Mouse (Mus musculus) spleen, postnatal 14 days (tissue): ENCODE measurements around the gene Tenm4.

Experiments
- DNase-seq, 2 experiments: peaks; one replicate each; pipeline ENCODE4 v3.0.0; 2021 to 2022; ENCODE audit warnings: low spot score in 2 of 2

Gene Tenm4

DNA sequence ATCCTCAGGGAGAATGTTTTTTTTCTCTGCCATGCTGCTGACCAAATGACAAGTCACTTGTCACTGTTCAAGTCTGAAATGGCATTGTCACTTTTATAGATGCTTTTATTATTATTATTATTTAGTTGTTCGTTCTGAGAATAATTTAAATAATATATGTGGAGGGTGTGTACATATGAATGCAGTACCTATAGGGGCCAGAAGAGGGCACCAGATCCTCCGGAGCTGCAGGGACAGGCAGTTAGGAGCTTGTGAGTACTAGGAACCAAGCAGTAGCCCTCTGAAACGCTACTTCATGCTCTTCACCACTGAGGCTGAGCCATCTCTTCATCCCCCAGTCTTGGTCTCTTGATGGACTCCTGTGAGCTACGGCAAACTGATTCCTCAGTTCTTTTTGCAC, 598.7 kb downstream of the Tenm4 start:
- DNase-seq = peak in 1 of 2 experiments; percentile 53

DNA sequence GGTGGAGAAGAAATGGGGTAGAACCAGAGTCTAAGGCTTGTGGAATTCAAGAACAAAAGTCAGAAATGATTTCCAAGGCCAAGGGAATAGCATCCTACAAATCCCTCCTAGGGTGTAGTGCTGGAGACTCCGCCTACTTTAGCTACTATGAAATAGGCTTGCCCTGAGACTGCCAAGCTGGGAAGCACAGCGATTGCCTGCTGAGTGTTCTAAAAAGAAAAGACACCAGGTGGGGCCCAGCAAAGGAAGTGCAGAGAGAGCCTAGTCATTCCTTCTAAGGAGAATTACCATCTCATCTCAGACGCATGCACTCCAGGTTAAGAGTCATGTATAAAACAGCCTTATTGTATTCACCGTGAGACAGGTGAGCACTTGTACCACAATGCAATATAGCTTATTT, 601.9 kb downstream of the Tenm4 start:
- no peak for DNase-seq

DNA sequence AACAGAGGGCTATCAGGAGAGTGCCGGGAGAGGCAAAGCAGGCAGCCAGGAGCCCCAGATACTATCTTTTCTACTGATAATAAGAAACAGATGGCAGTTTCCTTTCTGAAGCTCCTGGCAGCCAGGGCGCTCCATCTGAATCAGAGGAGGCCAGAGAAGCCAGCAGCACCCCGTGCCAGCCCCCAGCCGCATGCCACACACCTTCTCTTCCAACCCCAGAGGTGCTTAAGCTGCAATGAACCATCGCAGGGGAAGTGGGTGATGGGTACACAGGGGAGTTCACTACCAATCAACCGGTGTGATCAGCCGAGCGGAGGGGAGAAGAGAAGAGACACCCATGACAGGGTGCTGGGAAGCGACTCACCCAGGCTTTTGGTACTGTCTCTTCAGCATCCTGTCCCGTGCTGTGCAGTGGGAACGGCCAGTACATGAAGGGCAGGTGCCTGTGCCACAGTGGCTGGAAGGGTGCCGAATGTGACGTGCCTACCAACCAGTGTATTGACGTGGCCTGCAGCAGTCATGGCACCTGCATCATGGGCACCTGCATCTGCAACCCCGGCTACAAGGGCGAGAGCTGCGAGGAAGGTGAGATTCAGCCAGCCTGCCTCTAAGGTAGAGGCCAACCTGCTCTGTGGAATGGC, 602.7 kb downstream of the Tenm4 start:
- DNase-seq = no peak

DNA sequence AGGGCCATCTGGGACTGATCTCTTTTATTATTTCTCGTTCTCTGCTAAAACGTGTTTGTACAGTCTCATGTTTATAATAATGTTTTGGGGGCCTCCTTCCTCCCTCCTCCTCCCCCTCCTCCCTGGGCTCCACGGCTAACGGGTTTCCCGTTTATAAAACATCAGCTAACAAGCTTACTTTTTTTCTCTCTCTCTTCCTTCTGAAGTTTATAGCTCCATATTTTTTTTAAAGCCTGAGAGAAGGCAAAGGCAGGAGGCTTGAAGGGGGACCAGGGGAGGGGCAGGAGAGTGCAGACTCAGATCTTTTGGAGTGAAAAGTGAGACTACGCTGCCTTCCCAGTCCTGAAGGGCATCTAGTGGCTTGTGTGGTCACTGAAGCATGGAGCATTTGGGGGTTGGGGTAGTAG, 604.0 kb downstream of the Tenm4 start:
- no peak for DNase-seq

DNA sequence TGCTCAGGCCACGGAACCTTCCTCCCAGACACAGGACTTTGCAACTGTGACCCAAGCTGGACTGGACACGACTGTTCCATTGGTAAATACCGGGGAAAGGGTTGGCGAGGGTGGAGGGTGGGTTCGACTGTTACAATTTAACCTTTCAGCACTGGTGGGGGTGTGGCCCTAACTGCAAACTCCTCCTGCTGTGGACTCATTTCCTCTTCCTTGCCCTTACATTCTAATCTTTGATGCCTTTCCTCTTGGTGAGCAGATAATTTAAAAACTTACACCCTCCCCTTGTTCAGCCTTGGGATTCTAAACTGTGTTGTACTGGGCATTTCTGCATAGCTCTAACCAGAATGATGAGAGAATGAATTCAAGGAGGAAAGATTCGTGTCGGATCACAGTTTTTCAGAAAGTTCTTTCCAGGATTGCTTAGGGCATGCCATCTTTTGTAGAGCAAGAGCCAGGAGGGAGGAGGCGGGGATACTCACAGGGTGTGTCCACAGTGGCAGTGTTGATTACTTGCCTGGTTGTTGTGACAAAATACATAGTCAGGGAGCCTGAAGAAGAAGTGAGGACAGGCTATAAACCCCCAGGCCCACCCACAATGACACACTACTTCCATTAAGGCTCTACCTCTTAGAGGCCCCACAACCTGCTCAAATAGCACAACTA, 607.0 kb downstream of the Tenm4 start:
- peak in 1 of 2 experiments; percentile 7 for DNase-seq

DNA sequence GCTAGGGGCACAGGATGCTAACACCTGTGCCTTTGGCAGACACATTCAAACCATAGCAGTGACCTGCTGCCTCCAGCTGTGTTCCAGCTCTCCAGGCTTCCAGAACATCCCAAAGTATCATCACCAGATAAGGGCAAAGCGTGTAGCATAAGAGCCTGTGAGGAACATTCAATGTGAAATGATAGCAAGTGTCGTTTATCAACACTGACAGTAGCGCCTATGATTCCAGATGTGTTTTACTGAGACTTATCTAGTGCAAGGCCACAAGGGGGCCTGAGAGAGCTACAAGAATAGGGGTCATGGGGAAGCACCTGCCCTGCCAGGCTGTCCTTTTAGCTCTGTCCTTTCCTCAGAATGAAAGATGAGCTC, 607.5 kb downstream of the Tenm4 start:
- DNase-seq = peak; percentile 45 to 55

DNA sequence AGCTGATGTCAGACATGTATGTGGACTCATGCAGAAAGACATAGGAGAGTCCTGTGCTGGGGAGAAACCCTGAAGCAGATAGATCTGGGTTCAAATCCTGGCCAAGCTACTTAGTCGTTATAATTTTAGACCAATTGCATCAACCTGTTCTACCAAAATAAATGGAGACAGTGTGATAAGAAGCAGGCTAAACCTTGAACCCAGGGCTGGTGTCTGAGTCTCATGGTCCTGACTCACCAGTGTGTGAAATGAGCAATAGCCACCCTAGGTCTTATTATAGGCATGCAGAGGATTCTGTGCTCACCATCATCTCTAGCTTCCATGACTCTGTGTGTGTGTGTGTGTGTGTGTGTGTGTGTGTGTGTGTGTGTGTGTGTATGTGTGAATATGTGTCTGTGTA, 609.5 kb downstream of the Tenm4 start:
- DNase-seq = no peak

DNA sequence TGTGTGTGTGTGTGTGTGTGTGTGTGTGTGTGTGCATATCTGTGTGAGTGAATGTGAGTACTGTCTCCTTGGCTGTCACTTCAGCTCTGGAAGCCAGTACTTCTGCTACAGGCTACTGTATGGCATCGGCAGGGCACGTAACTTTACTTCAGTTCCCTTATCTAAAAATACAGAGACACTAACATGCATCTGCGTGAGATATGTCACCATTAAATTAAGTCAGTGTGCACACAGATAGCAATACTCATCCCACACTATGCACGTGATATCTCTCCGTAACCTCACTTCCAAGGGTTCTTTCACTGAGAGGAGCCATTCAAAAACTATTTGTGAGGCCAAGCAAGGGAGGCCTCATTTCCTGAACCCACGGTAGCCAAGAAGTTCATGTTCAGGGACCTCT, 610.0 kb downstream of the Tenm4 start:
- DNase-seq = no peak

DNA sequence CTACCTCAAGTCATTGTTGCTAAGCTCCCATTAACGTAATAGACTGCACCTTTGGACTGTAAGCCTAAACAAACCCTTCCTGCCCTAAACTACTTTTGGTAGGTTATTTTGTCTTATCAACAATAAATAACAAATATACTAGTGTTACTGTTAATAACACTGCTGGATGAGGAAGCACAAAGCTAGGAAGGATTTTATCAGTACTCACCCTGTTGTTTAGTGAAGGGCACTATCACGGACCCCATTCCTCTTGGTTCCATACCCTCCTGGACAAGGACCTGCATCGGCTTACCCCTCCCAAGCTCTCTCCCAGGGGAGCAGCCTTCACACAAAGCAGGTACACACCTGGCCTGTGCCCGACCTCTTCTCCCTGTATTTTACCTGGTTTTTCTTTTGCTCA, 611.6 kb downstream of the Tenm4 start:
- DNase-seq = no peak

DNA sequence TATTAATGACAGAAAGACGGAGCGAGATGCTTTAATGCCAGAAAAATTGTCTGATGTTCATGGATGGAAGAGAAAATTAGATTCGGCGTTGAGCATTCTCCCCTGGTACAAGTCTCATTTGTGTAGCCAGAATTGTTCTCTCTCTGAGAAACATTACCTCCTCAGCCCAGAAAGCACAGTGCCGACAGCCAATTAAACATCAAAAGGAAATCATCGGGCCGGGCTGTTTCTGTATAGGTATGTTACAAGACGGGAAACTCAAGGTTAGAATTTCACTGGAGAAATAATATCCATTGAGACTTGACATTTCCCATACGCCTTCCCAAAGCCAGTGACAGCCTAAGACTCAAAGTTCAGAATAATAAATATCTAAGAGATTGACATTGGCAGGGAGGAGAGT, 614.8 kb downstream of the Tenm4 start:
- no peak for DNase-seq

DNA sequence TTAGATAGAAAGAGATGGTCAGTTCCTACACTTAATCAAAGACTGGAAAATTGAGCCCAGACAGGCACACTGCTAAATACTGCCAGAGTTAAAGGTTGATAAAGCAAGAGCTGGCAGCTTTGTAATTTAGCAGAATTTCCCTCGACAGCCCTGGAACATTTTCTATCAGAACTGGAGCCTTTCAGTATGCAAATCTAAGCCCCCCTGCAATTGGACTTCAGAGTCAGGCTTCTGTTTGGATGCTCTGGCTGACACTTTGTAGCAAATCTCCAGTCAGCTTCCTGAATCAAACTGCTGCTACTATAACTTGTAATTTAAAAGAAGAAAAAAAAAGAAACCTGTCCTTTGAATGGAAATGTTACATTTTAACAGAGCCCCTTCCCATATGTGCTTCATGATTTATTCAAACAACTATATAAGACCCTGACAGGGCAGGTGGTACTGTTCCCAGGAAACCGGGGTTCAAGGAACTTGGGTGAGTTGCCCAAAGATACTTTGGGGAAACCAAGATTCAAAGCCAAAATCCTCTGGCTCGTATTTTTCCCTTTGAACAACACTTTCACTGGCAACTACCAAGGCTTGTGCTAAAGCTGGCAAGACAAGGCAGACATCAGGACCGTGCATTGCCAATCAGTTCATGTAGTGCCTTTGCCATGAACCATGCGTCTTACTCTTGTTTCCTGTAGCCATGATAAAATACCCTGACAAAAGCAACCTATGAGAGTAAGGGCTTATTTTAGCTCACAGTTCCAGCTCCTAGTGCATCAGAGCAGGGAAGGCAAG, 615.4 kb downstream of the Tenm4 start:
- DNase-seq = no peak

DNA sequence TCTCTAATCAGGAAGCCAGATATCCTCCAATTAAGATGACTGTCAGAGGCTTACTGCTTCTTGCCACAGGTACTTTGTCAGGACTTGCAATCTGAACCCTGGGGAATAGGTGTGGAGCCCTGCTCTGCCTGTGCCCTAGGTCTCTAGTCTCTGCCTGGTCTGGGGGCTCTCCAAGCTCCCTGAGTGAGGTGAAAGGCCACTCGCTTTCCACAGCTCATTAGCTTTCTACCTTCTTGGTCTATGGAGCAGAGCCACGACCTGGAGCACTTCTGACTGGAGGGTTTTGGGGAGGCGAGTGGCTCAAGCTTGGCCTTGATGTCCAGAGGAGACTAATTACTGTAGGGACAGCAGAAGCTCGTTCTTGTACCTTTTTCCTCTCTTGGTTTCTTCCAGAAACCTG, 617.1 kb downstream of the Tenm4 start:
- no peak for DNase-seq

DNA sequence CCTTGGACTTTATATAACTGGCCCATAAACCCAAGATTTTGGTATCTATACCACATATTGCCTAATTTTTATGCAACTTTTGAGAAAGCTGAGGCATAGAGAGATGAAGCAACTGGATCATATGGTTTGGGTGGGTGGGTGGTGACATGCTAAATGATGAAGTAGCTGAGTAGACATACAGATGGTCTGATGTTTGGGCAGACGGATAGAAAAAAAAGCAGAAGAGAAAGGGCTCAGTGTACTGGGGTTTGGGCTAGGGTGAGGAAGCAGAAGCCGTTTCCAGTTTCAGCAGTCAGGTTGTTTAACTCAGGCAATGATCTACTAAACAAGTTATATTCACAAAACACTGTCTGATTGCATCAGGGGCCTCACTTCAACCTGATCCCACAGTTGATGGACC, 619.3 kb downstream of the Tenm4 start:
- no peak for DNase-seq

DNA sequence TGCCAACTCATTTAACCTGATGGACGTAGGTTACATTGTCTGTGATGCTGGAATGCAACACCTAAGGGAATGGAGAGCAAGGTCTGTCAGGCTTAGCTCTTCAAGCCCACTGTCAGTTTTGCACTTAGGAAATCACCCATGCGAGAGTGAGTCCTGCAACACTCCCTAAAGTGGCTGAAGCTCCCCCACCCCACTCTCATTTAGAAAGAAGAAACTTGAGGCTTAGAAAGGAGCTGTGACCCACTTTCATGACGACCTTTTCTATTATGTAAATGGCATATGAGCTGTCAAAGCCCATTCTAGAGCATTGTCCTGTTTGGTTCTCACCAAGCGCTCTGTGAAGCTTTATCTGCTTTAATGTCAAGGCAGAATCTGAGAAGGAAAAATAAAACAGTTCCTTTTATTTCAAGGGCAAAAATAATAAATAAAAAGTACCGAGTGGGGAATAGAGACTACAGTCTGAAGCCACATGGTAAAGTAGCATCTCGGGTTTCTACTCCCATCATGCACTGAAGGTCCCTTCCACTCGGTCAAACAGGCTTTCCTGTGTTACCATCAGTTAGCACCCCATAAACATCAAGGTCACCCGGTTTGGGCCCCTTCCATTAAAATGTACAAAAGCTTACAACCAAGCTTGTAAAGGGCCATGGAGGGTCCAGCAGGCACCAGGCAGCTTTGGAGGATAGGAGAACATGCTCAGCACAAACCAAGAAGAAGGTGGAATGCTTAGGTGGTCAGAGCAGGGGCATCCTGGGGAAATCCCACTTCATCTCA, 621.6 kb downstream of the Tenm4 start:
- no peak for DNase-seq

DNA sequence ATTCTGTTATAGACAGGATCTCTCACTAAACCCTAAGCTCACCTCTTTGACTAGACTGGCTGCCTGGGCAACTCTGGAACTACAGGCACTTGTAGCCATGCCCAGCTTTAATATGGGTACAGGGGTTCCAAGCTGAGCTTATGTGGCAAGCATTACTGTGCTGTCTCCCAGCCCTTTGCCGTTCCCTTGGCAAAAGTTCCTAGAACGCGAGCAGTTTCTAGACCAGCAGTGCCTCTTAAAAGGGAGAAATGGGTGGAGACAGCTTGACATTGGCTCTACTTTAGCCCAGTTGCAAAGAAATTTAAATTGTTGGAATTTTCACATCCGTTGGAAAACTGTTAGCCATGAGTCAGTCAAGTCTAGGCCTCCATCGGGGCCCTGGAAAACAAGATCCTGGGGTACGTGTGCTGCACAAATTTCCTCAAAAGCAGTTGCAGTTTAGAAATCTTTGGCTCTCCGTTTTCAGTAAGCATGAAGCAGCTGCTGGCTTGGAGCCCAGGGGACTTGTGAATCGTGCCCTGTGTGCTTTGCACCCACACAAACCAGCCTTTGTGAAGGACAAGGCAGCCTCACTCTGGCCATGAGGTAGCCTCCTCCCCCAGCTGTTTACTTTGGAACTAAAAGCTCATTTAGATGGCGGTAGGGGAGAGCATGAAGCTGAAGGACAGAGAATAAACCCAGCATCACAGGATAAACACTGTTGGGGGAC, 625.1 kb downstream of the Tenm4 start:
- no peak for DNase-seq

DNA sequence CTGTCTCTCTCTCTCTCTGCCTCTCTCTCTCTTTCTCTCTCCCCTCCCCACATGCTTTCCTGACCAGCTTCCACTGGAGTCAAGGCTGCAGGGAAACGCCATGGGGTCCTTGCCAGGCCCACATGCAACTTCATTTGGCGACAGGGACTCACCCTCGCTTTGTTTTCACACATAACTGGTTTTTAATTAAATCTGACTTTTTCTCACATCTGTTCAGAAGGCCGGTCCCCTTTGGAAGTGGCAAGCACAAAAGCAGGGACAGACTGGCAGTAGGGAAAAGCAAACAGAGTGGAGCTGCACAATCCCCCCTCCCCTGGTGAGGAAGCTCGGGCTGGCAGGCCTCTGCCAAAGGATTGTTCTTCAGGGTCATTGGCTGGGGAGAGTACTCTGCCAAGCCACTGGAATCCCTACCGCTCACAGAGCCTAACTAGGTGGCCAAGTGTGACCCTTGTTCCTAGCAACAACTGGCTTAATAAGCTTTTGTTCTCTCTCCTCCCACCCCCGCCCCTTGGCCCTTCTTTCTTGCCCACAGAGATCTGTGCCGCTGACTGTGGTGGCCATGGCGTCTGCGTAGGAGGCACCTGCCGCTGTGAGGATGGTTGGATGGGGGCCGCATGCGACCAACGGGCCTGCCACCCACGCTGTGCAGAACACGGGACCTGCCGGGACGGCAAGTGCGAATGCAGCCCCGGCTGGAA, 625.9 kb downstream of the Tenm4 start:
- DNase-seq = no peak

DNA sequence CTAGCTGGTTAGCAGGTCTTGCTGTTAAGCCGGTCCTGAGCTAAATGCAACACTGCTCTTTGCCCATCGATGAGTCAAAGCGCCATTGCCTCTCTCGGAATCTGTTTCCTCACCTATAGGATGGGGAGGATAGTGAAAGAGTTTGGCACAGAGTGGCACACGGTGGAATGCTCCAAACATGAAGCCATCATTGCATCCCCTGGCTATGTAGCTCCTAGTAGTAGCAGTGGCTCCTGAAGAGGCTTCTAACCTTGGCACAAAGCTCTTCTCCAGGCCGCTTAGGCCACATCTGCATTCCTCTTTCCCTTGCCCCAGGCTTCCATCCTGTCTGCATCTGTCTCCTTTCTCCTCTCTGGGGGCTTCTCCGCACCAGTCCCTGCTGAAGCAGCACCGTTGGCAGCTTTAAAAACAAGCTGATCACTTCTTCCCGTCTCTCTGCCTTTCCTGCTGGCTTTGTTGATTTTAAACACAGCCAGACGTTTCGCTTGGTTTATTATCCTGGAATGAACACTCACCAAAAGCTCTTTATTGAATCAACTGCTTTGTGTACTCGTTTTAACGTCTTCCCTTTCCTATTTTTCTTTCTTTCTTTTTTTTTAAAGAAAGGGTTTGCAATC, 626.8 kb downstream of the Tenm4 start:
- DNase-seq = no peak

DNA sequence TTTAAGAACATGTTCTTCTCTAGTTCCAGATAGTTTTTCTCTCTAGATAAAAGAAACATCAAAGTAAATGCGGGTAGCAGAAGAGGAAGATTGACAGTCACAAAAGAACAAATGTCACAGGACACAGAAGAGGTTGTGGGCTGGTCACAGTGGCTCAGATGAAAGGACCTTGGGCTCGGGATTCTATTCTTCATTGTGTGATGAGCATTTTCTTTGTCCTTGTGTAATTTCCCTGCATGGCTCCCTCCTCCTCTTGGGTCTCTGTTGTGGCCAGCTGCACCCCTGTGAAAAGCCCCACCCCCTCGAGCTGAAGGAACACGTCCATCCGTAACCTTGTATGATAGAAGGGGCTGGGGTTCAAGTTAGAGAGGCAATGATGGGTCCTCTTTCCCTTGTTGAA, 628.8 kb downstream of the Tenm4 start:
- no peak for DNase-seq

DNA sequence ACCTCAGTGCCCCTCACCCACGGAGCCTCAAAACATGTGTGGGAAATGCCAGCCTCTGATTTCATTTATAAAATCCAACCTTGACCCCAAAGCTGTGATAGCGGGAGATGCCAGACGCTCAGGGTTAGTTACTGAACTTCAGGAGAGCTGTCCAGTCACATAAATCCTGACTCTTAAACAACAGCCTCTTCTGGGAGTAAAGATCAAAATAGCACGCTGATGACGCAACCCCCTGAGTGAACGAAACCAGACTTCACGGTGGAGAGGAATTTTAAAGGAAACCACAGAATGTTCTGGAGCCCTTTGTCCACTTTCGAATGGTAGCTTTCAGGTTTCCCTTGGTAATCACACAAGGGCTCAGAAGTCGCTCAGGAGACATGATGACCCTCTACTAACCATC, 630.3 kb downstream of the Tenm4 start:
- DNase-seq = no peak

DNA sequence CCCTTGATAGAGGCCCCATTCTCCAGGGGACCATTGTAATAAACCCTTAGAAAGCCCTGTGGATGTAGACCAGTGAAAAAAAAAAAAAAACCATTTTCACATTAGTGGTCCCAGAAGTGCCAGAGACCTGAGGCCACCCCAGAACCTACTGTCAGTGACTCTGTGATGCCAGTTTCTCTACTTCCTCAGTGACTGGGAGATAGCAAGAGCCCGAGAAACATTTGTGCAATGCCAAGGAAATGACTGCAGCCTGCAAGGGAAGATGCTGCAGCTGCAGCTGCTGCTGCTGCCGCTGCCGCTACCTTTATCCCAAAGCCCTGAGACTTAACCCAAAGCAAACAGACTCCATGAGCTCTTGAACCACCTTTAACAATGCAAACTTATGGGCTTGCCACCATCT, 631.2 kb downstream of the Tenm4 start:
- no peak for DNase-seq

DNA sequence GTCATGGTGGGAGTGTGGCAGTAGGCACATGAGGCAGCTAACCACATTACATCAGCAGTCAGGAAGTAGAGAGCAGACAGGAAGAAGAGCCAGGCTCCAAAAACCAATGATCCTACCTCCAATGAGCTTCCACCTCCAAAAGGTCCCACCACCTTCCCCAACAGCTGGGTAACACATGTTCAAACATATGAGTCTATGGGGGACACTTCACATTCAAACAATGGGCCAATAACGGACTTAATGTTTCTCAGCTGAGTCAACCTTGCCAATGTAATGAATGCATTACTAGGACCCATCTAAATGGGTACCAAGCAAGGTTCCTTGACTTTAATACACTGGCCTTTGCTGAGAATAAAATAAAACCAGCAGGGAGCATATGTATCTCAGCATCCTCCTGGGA, 635.5 kb downstream of the Tenm4 start:
- no peak for DNase-seq
